Mouse (Mus musculus) testis, adult 10 weeks (tissue): ENCODE measurements around the gene 6430550D23Rik. TPM values are rescaled to one million over a fixed set of nuclear protein-coding genes. Genes with fewer than 3 reads are reported as not detected.

ENCODE experiments used
- polyA plus RNA-seq: library from polyadenylated mRNA; stranded (reverse); fragments of 350-450 nt; fragmentation: Illumina TruSeq; extraction: RNeasy Lipid Tissue Mini Kit (QIAGEN cat#74804); gene quantifications from one replicate; pipeline ENCODE4 v1.2.3, GENCODE M21; 2014; ENCODE audit warnings: low read depth, low replicate concordance

6430550D23Rik gene
- 12.2 TPM for polyA plus RNA-seq

GRCm38 (mm10) chr2:156007888-156008532 is at the start of gene 6430550D23Rik, which contains the start of gene Ergic3:
TSS of gene 6430550D23Rik (minus strand) at chr2:156007977.
TSS of gene Ergic3 (plus strand) at chr2:156008045.

GRCm38 (mm10) chr2:156052816-156053215 is 45.0 kb upstream of the 6430550D23Rik start, which contains the start of gene Fer1l4:
TSS of gene Fer1l4 (minus strand) at chr2:156052947.

DNA sequence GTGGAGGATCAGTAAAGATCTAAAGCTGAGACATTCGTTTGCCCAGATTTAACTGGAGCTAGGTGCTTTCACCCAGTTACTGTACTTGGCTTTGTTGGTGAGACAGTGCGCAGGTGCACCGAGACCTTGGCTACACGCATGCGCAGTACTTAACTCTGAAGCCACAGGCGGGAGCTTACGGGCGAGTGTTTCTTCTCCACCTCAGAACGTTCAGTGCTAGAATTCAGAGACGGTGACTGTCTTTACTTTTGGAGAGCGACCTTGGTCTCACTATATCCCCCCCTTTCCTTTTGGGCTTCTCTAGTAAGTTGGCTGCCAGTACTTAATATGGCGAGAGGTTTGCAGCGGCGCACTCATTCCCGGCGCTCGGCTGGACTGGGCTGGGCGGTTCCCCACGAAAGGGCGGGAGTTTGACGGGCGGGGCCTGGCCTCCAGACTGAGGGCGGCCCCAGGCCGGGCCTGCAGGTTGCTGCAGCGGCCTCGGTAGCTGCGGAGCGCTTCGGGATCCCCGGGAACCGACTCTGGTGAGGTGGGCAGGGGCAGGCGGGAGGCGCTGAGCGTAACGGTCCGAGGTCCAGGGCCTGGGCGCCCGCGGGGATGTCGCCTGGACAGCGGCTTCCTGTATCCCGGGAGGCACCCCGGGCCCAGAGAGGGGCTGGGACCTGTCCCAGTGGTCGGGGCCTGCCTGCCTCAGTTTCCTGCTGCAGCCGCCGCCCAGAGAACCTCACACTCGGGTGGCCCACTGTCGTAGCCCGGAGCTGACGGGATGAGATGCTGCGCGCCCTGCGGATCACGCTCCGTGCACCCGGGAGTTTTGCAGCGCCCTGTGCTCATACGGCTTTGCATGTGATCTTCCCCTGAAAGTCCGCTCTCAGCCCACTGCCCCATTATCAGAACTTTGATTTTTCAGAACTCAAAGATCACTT is 51.4 kb downstream of the 6430550D23Rik start, which contains the start of gene Cep250:
Cep250 (plus strand) TSS at position 325 of the 926 bp plus-strand sequence.

GRCm38 (mm10) chr2:155945124-155945523 is 62.7 kb downstream of the 6430550D23Rik start, which contains the start of gene Gdf5:
TSS of gene Gdf5 (minus strand) at chr2:155945367.

GRCm38 (mm10) chr2:155940681-155941080 is 67.1 kb downstream of the 6430550D23Rik start, which contains the start of gene Gm15557:
TSS of gene Gm15557 (plus strand) at chr2:155940728.

GRCm38 (mm10) chr2:155929531-155930442 is 78.0 kb downstream of the 6430550D23Rik start, which contains the start of gene Uqcc1:
TSS of gene Uqcc1 (minus strand) at chr2:155930310.

Other genes starting within 250 kb of the 6430550D23Rik start
- gene Mmp24, start 232.6 kb downstream of the 6430550D23Rik start, polyA plus RNA-seq, result 0.14 TPM
- 4.8 TPM for gene BC029722, start 188.6 kb downstream of the 6430550D23Rik start, polyA plus RNA-seq
- gene Eif6, start 181.1 kb downstream of the 6430550D23Rik start, polyA plus RNA-seq, result 6.4 TPM
- gene Fam83c, start 173.1 kb downstream of the 6430550D23Rik start, polyA plus RNA-seq, result not detected
- 71.1 TPM for gene Uqcc1, start 77.7 kb downstream of the 6430550D23Rik start, polyA plus RNA-seq
- gene Gm15557, start 67.2 kb downstream of the 6430550D23Rik start, polyA plus RNA-seq, result not detected
- not detected for gene Gdf5, start 62.6 kb downstream of the 6430550D23Rik start, polyA plus RNA-seq
- gene Cep250, start 51.5 kb downstream of the 6430550D23Rik start, polyA plus RNA-seq, result 1.7 TPM
- gene Ergic3, start 68 bp upstream of the 6430550D23Rik start, polyA plus RNA-seq, result 35.8 TPM
- 0.14 TPM for gene Fer1l4, start 45.0 kb upstream of the 6430550D23Rik start, polyA plus RNA-seq
- 16.1 TPM for gene Spag4, start 57.2 kb upstream of the 6430550D23Rik start, polyA plus RNA-seq
- gene Cpne1, start 104.0 kb upstream of the 6430550D23Rik start, polyA plus RNA-seq, result 11.2 TPM
- 17.9 TPM for gene Rbm12, start 104.0 kb upstream of the 6430550D23Rik start, polyA plus RNA-seq
- gene Gm28036, start 119.1 kb upstream of the 6430550D23Rik start, polyA plus RNA-seq, result 7.8 TPM
- gene Romo1, start 136.1 kb upstream of the 6430550D23Rik start, polyA plus RNA-seq, result 2.8 TPM
- gene Nfs1, start 136.2 kb upstream of the 6430550D23Rik start, polyA plus RNA-seq, result 35.2 TPM
- 296 TPM for gene Rbm39, start 172.3 kb upstream of the 6430550D23Rik start, polyA plus RNA-seq
- 37.5 TPM for gene Phf20, start 188.5 kb upstream of the 6430550D23Rik start, polyA plus RNA-seq